Mouse (Mus musculus) kidney, embryonic 14.5 days (tissue): ENCODE measurements around the gene Lyz1. TPM values are rescaled to one million over a fixed set of nuclear protein-coding genes. Genes with fewer than 3 reads are reported as not detected.
"Not testable (repeated sequence)": the region's sequence is repeated elsewhere in the genome, so short reads cannot be mapped to it uniquely, and the experiment has no call there.

Experiments used
- ATAC-seq: fragments of 200-750 bp; cut with Nextera tagmentation; 2 replicates; pipeline ENCODE4 v1.8.0; 2017; ENCODE audit warnings: moderate number of reproducible peaks, mild to moderate bottlenecking, moderate TSS enrichment, moderate library complexity; ENCODE audit not compliant: low FRiP score, low TSS enrichment
- H3K27ac ChIP-seq: fragments of 300-500 bp; sonication (generic); 2 replicates; pipeline ENCODE4 v1.5.1; 2014; ENCODE audit warnings: low read depth, mild to moderate bottlenecking, low read length, moderate library complexity, mixed read lengths
- H3K27me3 ChIP-seq: fragments of 300-500 bp; sonication (generic); 2 replicates; pipeline ENCODE4 v1.6.1; 2014; ENCODE audit warnings: mild to moderate bottlenecking, low read length; ENCODE audit not compliant: control insufficient read depth, insufficient read depth
- H3K36me3 ChIP-seq: fragments of 300-500 bp; sonication (generic); 2 replicates; pipeline ENCODE4 v1.6.1; 2014; ENCODE audit warnings: low read length, mixed read lengths; ENCODE audit not compliant: control insufficient read depth, insufficient read depth
- H3K4me1 ChIP-seq: fragments of 300-500 bp; sonication (generic); 2 replicates; pipeline ENCODE4 v1.6.1; 2014; ENCODE audit warnings: low read length, mixed read lengths; ENCODE audit not compliant: control insufficient read depth, insufficient read depth
- H3K4me2 ChIP-seq: fragments of 300-500 bp; sonication (generic); replicated peaks from 2 replicates; pipeline ENCODE4 v1.6.1; 2014; ENCODE audit warnings: low read depth, mild to moderate bottlenecking, low read length
- H3K4me3 ChIP-seq: fragments of 300-500 bp; sonication (generic); 2 replicates; pipeline ENCODE4 v1.5.1; 2014; ENCODE audit warnings: mild to moderate bottlenecking, low read length
- H3K9ac ChIP-seq: fragments of 300-500 bp; sonication (generic); 2 replicates; pipeline ENCODE4 v1.6.1; 2014; ENCODE audit warnings: low read depth, mild to moderate bottlenecking, low read length, moderate library complexity
- H3K9me3 ChIP-seq: fragments of 300-500 bp; sonication (generic); 2 replicates; pipeline ENCODE4 v1.6.1; 2016; ENCODE audit warnings: low read length; ENCODE audit not compliant: control insufficient read depth
- WGBS: fragments of 180-500 bp; shearing (Covaris S2); extraction: QIAGEN DNeasy Blood & Tissue Kit; methylation state at CpG from one replicate; pipeline ENCODE4 v1.1.7; 2014; 5-methylcytosine and 5-hydroxymethylcytosine counted together
- polyA plus RNA-seq: library from polyadenylated mRNA; unstranded; fragments of >200 nt; fragmentation: Nextera tagmentation; extraction: Ambion mirVana; gene quantifications from 2 replicates; pipeline ENCODE4 v1.2.1, GENCODE M21; 2014

The Lyz1 gene
- polyA plus RNA-seq, 1 experiment from 2014 or later: not detected

- ATAC-seq: no peak
- H3K27ac ChIP-seq: no peak overlapping the region
- no peak overlapping the region for H3K4me3 ChIP-seq
- H3K4me2 ChIP-seq: no peak overlapping the region
- no peaks in the 10 kb centered on the region for H3K9me3 ChIP-seq
- H3K9ac ChIP-seq: no peak overlapping the region
- no peaks in the 10 kb centered on the region for H3K27me3 ChIP-seq
- H3K4me1 ChIP-seq: no peaks in the 10 kb centered on the region
- H3K36me3 ChIP-seq: no peaks in the 10 kb centered on the region
- WGBS: 80% methylated on average over 7 of the region's 7 CpGs
Measured at GRCm38 (mm10) chr10:117283871-117284577, 8.6 kb downstream of the Lyz1 start.

GRCm38 (mm10) chr10:117283196-117283595 lies 9.5 kb downstream of the Lyz1 start:
- not testable (repeated sequence) for H3K4me1 ChIP-seq, H3K4me3 ChIP-seq, ATAC-seq, H3K9me3 ChIP-seq, H3K27ac ChIP-seq, H3K9ac ChIP-seq, H3K27me3 ChIP-seq, H3K4me2 ChIP-seq, H3K36me3 ChIP-seq
- WGBS: 88% methylated on average over 4 of the region's 4 CpGs

GRCm38 (mm10) chr10:117282551-117282950 lies 10.1 kb downstream of the Lyz1 start:
- Histone ChIP-seq H3K9me3 (no peaks in the 10 kb centered on the region), H3K4me3 (no peak overlapping the region), H3K27me3 (no peaks in the 10 kb centered on the region), H3K9ac (no peak overlapping the region), H3K4me1 (no peaks in the 10 kb centered on the region), H3K4me2 (no peak overlapping the region), H3K36me3 (no peaks in the 10 kb centered on the region), H3K27ac (no peak overlapping the region)
- 78% methylated on average over 2 of the region's 2 CpGs for WGBS
- ATAC-seq: no peak

GRCm38 (mm10) chr10:117282049-117282448 lies 10.6 kb downstream of the Lyz1 start, which contains the start of gene Lyz2:
Lyz2 (minus strand) TSS chr10:117282321.
- Histone ChIP-seq H3K4me3 (no peak within 1 kb of the TSS), H3K27ac (no peak within 1 kb of the TSS)
- WGBS: 68% methylated on average over 4 of the region's 4 CpGs

GRCm38 (mm10) chr10:117281381-117281920 lies 11.2 kb downstream of the Lyz1 start:
- H3K27ac ChIP-seq: no peak overlapping the region
- H3K27me3 ChIP-seq: no peaks in the 10 kb centered on the region
- H3K9ac ChIP-seq: no peak overlapping the region
- 78% methylated on average over 7 of the region's 7 CpGs for WGBS
- no peak for ATAC-seq
- H3K36me3 ChIP-seq: no peaks in the 10 kb centered on the region
- H3K4me2 ChIP-seq: no peak overlapping the region
- no peaks in the 10 kb centered on the region for H3K4me1 ChIP-seq
- H3K4me3 ChIP-seq: no peak overlapping the region
- H3K9me3 ChIP-seq: no peaks in the 10 kb centered on the region

More at GRCm38 (mm10) chr10:117282049-117282448, 10.6 kb downstream of the Lyz1 start, which contains the start of gene Lyz2:
- Histone ChIP-seq H3K9me3 (no peaks in the 10 kb centered on the region), H3K36me3 (no peaks in the 10 kb centered on the region), H3K4me1 (no peaks in the 10 kb centered on the region), H3K4me2 (no peak within 1 kb of the TSS), H3K9ac (no peak within 1 kb of the TSS), H3K27me3 (no peaks in the 10 kb centered on the region)
- no peak for ATAC-seq

- WGBS: 63% methylated on average over 1 of the region's 1 CpGs
- Histone ChIP-seq H3K4me3 (no peak overlapping the region), H3K4me1 (no peaks in the 10 kb centered on the region), H3K4me2 (no peak overlapping the region), H3K36me3 (no peaks in the 10 kb centered on the region), H3K9ac (no peak overlapping the region), H3K9me3 (no peaks in the 10 kb centered on the region), H3K27ac (no peak overlapping the region), H3K27me3 (no peaks in the 10 kb centered on the region)
- ATAC-seq: no peak
Measured at GRCm38 (mm10) chr10:117280000-117280399, 12.7 kb downstream of the Lyz1 start.

- ATAC-seq: not testable (repeated sequence)
- 72% methylated on average over 2 of the region's 2 CpGs for WGBS
Measured at GRCm38 (mm10) chr10:117278510-117278909, 14.2 kb downstream of the Lyz1 start.

GRCm38 (mm10) chr10:117277779-117278178 lies 14.9 kb downstream of the Lyz1 start:
- not testable (repeated sequence) for H3K27me3 ChIP-seq, H3K27ac ChIP-seq, H3K4me1 ChIP-seq, H3K4me2 ChIP-seq, H3K9ac ChIP-seq, H3K36me3 ChIP-seq, ATAC-seq, H3K4me3 ChIP-seq, H3K9me3 ChIP-seq
- WGBS: 90% methylated on average over 9 of the region's 9 CpGs

More at GRCm38 (mm10) chr10:117278510-117278909, 14.2 kb downstream of the Lyz1 start:
- not testable (repeated sequence) for H3K27ac ChIP-seq, H3K9ac ChIP-seq, H3K4me1 ChIP-seq, H3K36me3 ChIP-seq, H3K4me2 ChIP-seq, H3K9me3 ChIP-seq, H3K27me3 ChIP-seq, H3K4me3 ChIP-seq

- no peaks in the 10 kb centered on the region for H3K36me3 ChIP-seq
- H3K4me1 ChIP-seq: no peaks in the 10 kb centered on the region
- H3K4me3 ChIP-seq: no peak overlapping the region
- H3K27me3 ChIP-seq: no peaks in the 10 kb centered on the region
- no peak overlapping the region for H3K9ac ChIP-seq
- no peak overlapping the region for H3K4me2 ChIP-seq
- no peaks in the 10 kb centered on the region for H3K9me3 ChIP-seq
- 84% methylated on average over 10 of the region's 10 CpGs for WGBS
- H3K27ac ChIP-seq: no peak overlapping the region
- ATAC-seq: no peak
Measured at GRCm38 (mm10) chr10:117275681-117276369, 16.8 kb downstream of the Lyz1 start.
